Mouse (Mus musculus) forebrain, postnatal 0 days (tissue): ENCODE results near the gene C2cd3. TPM values are rescaled to one million over a fixed set of nuclear protein-coding genes. Genes with fewer than 3 reads are reported as not detected.

Source experiments
- ATAC-seq: fragments of 200-750 bp; cut with Nextera tagmentation; 2 replicates; pipeline ENCODE4 v1.8.0; 2017; ENCODE audit warnings: mild to moderate bottlenecking, moderate library complexity
- DNase-seq: peaks from one replicate; pipeline ENCODE4 v3.0.0-alpha.2; 2015
- H3K27ac ChIP-seq: fragments of 300-500 bp; sonication (generic); 2 replicates; pipeline ENCODE4 v1.5.1; 2014; ENCODE audit warnings: low read depth, mild to moderate bottlenecking, antibody characterized with exemption, low read length, moderate library complexity, mixed read lengths
- H3K27me3 ChIP-seq: fragments of 300-500 bp; sonication (generic); 2 replicates; pipeline ENCODE4 v1.6.1; 2014; ENCODE audit warnings: mild to moderate bottlenecking, low read length, mixed read lengths; ENCODE audit not compliant: insufficient read depth
- H3K36me3 ChIP-seq: fragments of 300-500 bp; sonication (generic); 2 replicates; pipeline ENCODE4 v1.6.1; 2014; ENCODE audit warnings: mild to moderate bottlenecking, moderate library complexity; ENCODE audit not compliant: insufficient read depth
- H3K4me1 ChIP-seq: fragments of 300-500 bp; sonication (generic); 2 replicates; pipeline ENCODE4 v1.6.1; 2014; ENCODE audit warnings: antibody characterized with exemption; ENCODE audit not compliant: insufficient read depth
- H3K4me2 ChIP-seq: fragments of 300-500 bp; sonication (generic); 2 replicates; pipeline ENCODE4 v1.6.1; 2014; ENCODE audit warnings: low read depth, mild to moderate bottlenecking, moderate library complexity
- H3K4me3 ChIP-seq: fragments of 300-500 bp; sonication (generic); 2 replicates; pipeline ENCODE4 v1.5.1; 2014; ENCODE audit warnings: low read depth, low read length, mixed read lengths
- H3K9ac ChIP-seq: fragments of 300-500 bp; sonication (generic); 2 replicates; pipeline ENCODE4 v1.6.1; 2014; ENCODE audit warnings: mild to moderate bottlenecking
- H3K9me3 ChIP-seq: fragments of 300-500 bp; sonication (generic); 2 replicates; pipeline ENCODE4 v1.6.1; 2016; ENCODE audit warnings: low read length
- CTCF ChIP-seq: sonication (generic); IDR thresholded peaks from 2 replicates; pipeline ENCODE4 v1.5.1; 2016; ENCODE audit warnings: antibody characterized with exemption, control low read depth, low read depth
- WGBS: fragments of 180-500 bp; shearing (Covaris S2); extraction: QIAGEN DNeasy Blood & Tissue Kit; methylation state at CpG from one replicate; pipeline ENCODE4 v1.1.7; 2014; 5-methylcytosine and 5-hydroxymethylcytosine counted together
- polyA plus RNA-seq: library from polyadenylated mRNA; unstranded; fragments of >200 nt; fragmentation: Nextera tagmentation; extraction: Ambion mirVana; gene quantifications from 2 replicates; pipeline ENCODE4 v1.2.1, GENCODE M21; 2015
- total RNA-seq: library from RNA; depleted of rRNA; stranded (reverse); fragments of >200 nt; gene quantifications from 2 replicates; pipeline ENCODE4 v1.2.3, GENCODE M21; 2014

The C2cd3 gene
- total and polyA plus RNA-seq, 2 experiments from 2014 or later = 8.9 to 21.8 TPM

- no peaks in the 10 kb centered on the region for H3K27me3 ChIP-seq
- H3K4me1 ChIP-seq = no peaks in the 10 kb centered on the region
- no peak for TF ChIP-seq CTCF
- 76% methylated on average over 6 of the region's 6 CpGs for WGBS
- no peak overlapping the region for H3K9ac ChIP-seq
- no peak for ATAC-seq
- H3K27ac ChIP-seq = no peak overlapping the region
- peaks cover 29% of the 10 kb centered on the region for H3K36me3 ChIP-seq
- no peaks in the 10 kb centered on the region for H3K9me3 ChIP-seq
- H3K4me2 ChIP-seq = no peak overlapping the region
- no peak overlapping the region for H3K4me3 ChIP-seq
- no peak for DNase-seq
Measured at GRCm38 (mm10) chr7:100461621-100462151, 89.7 kb downstream of the C2cd3 start.

- H3K27ac ChIP-seq = no peak overlapping the region
- no peaks in the 10 kb centered on the region for H3K4me1 ChIP-seq
- no peak overlapping the region for H3K4me2 ChIP-seq
- TF ChIP-seq CTCF = no peak
- H3K36me3 ChIP-seq = peaks cover 24% of the 10 kb centered on the region
- H3K9ac ChIP-seq = no peak overlapping the region
- DNase-seq = no peak
- 87% methylated on average over 9 of the region's 9 CpGs for WGBS
- ATAC-seq = no peak
- no peaks in the 10 kb centered on the region for H3K27me3 ChIP-seq
- no peaks in the 10 kb centered on the region for H3K9me3 ChIP-seq
- H3K4me3 ChIP-seq = no peak overlapping the region
Measured at GRCm38 (mm10) chr7:100463194-100463593, 91.2 kb downstream of the C2cd3 start.

GRCm38 (mm10) chr7:100463757-100464156 is 91.7 kb downstream of the C2cd3 start:
- H3K4me3 ChIP-seq = no peak overlapping the region
- no peak overlapping the region for H3K9ac ChIP-seq
- WGBS = 92% methylated on average over 10 of the region's 10 CpGs
- no peaks in the 10 kb centered on the region for H3K4me1 ChIP-seq
- ATAC-seq = no peak
- no peak for DNase-seq
- no peak overlapping the region for H3K27ac ChIP-seq
- no peaks in the 10 kb centered on the region for H3K27me3 ChIP-seq
- TF ChIP-seq CTCF = no peak
- H3K4me2 ChIP-seq = no peak overlapping the region
- peaks cover 27% of the 10 kb centered on the region for H3K36me3 ChIP-seq
- no peaks in the 10 kb centered on the region for H3K9me3 ChIP-seq

GRCm38 (mm10) chr7:100464248-100464647 is 92.2 kb downstream of the C2cd3 start:
- Histone ChIP-seq H3K36me3 (peaks cover 28% of the 10 kb centered on the region), H3K4me1 (no peaks in the 10 kb centered on the region), H3K27me3 (no peaks in the 10 kb centered on the region), H3K4me2 (no peak overlapping the region), H3K4me3 (no peak overlapping the region), H3K9me3 (no peaks in the 10 kb centered on the region), H3K9ac (no peak overlapping the region), H3K27ac (no peak overlapping the region)
- TF ChIP-seq CTCF = no peak
- no peak for DNase-seq
- 97% methylated on average over 7 of the region's 7 CpGs for WGBS
- no peak for ATAC-seq

- Histone ChIP-seq H3K4me2 (no peak overlapping the region), H3K4me1 (no peaks in the 10 kb centered on the region), H3K4me3 (no peak overlapping the region), H3K27me3 (no peaks in the 10 kb centered on the region), H3K36me3 (peaks cover 23% of the 10 kb centered on the region), H3K9ac (no peak overlapping the region), H3K27ac (no peak overlapping the region), H3K9me3 (no peaks in the 10 kb centered on the region)
- WGBS = 79% methylated on average over 4 of the region's 4 CpGs
- ATAC-seq (no peak), DNase-seq (no peak)
- no peak for TF ChIP-seq CTCF
Measured at GRCm38 (mm10) chr7:100465248-100465647, 93.2 kb downstream of the C2cd3 start.

GRCm38 (mm10) chr7:100465656-100466309 is 93.8 kb downstream of the C2cd3 start:
- ATAC-seq (peak; percentile 32; the same call in 1 of the 2 replicates), DNase-seq (peak; percentile 18)
- Histone ChIP-seq H3K9me3 (no peaks in the 10 kb centered on the region), H3K27me3 (no peaks in the 10 kb centered on the region), H3K4me1 (no peaks in the 10 kb centered on the region), H3K4me3 (no peak overlapping the region), H3K9ac (no peak overlapping the region), H3K36me3 (peaks cover 19% of the 10 kb centered on the region), H3K27ac (0 out of 2 replicates have a peak overlapping the region, but pooled peaks have one; percentile 40), H3K4me2 (no peak overlapping the region)
- WGBS = 42% methylated on average over 5 of the region's 5 CpGs
- no peak for TF ChIP-seq CTCF

GRCm38 (mm10) chr7:100466781-100467510 is 94.9 kb downstream of the C2cd3 start:
- Histone ChIP-seq H3K9ac (no peak overlapping the region), H3K4me1 (no peaks in the 10 kb centered on the region), H3K4me2 (no peak overlapping the region), H3K9me3 (no peaks in the 10 kb centered on the region), H3K27ac (no peak overlapping the region), H3K4me3 (no peak overlapping the region), H3K36me3 (peaks cover 18% of the 10 kb centered on the region), H3K27me3 (no peaks in the 10 kb centered on the region)
- ATAC-seq (no peak), DNase-seq (no peak)
- 91% methylated on average over 11 of the region's 11 CpGs for whole genome bisulfite sequencing
- no peak for TF ChIP-seq CTCF
